Mouse (Mus musculus) G1E (cell line): ENCODE results near the gene Cd101.

Experiments used
- CTCF ChIP-seq: IDR thresholded peaks from 2 replicates; pipeline ENCODE4 v1.5.1; 2012; ENCODE audit warnings: low read depth, low read length, inconsistent platforms, mixed read lengths
- GATA1 ChIP-seq: IDR thresholded peaks from 2 replicates; pipeline ENCODE4 v1.6.1; 2012; ENCODE audit warnings: borderline replicate concordance, low read length, inconsistent platforms, mixed read lengths
- GATA2 ChIP-seq: IDR thresholded peaks from 2 replicates; pipeline ENCODE4 v1.6.1; 2012; ENCODE audit warnings: low read depth, low read length, inconsistent platforms, borderline replicate concordance

GRCm38 (mm10) chr3:101022967-101023366, 6.4 kb downstream of the Cd101 start:
- TF ChIP-seq CTCF (no peak), GATA1 (no peak), GATA2 (no peak)
